Mouse (Mus musculus) gastrocnemius, postnatal 25 days (tissue): Measurements from ENCODE around the gene Vdac2. TPM values are rescaled to one million over a fixed set of nuclear protein-coding genes. Genes with fewer than 3 reads are reported as not detected.

ENCODE experiments used
- DNase-seq: peaks from one replicate; pipeline ENCODE4 v3.0.0; 2022
- total RNA-seq, 2 experiments: library from RNA; stranded (reverse); gene quantifications; 1 replicate in 1 of 2; 2 replicates in 1 of 2; pipeline ENCODE4 v1.2.3; 2021

Gene Vdac2
- total RNA-seq, 2 experiments from 2014 or later, result 279 to 296 TPM

- DNase-seq, result no peak
These were observed 8.8 kb upstream of the Vdac2 start for GRCm38 (mm10) chr14:21816255-21816654.

- no peak for DNase-seq
These were observed 7.6 kb upstream of the Vdac2 start for GRCm38 (mm10) chr14:21817453-21817852.

- DNase-seq, result no peak
These were observed 4.0 kb upstream of the Vdac2 start for GRCm38 (mm10) chr14:21820880-21821505.

- no peak for DNase-seq
These were observed 2.7 kb upstream of the Vdac2 start for GRCm38 (mm10) chr14:21822307-21822706.

- peak; percentile 65 for DNase-seq
These were observed 2.2 kb upstream of the Vdac2 start for GRCm38 (mm10) chr14:21822795-21823374.

- DNase-seq, result no peak
These were observed 1.1 kb upstream of the Vdac2 start for GRCm38 (mm10) chr14:21823897-21824296.

- no peak for DNase-seq
These were observed 901 bp downstream of the Vdac2 start for GRCm38 (mm10) chr14:21825786-21826491.

GRCm38 (mm10) chr14:21830876-21831767 lies 6.1 kb downstream of the Vdac2 start:
- DNase-seq, result peak; percentile 96

- no peak for DNase-seq
These were observed 6.9 kb downstream of the Vdac2 start for GRCm38 (mm10) chr14:21831830-21832403.

- DNase-seq, result peak; percentile 33
These were observed 13.4 kb downstream of the Vdac2 start for GRCm38 (mm10) chr14:21838336-21839017.

GRCm38 (mm10) chr14:21841819-21842592 lies 17.0 kb downstream of the Vdac2 start:
- no peak for DNase-seq

- DNase-seq, result no peak
These were observed 18.2 kb downstream of the Vdac2 start for GRCm38 (mm10) chr14:21843263-21843662.

- no peak for DNase-seq
These were observed 21.9 kb downstream of the Vdac2 start for GRCm38 (mm10) chr14:21846827-21847380.

GRCm38 (mm10) chr14:21847381-21848165 lies 22.5 kb downstream of the Vdac2 start:
- no peak for DNase-seq

GRCm38 (mm10) chr14:21848166-21849154 lies 23.4 kb downstream of the Vdac2 start, which contains the start of gene Comtd1:
Gene Comtd1, minus strand, starts transcription at chr14:21848977.
- DNase-seq, result peak; percentile 89

GRCm38 (mm10) chr14:21849524-21850418 lies 24.7 kb downstream of the Vdac2 start:
- DNase-seq, result no peak
